Mouse (Mus musculus): ENCODE measurements around the gene Cops7b.

- no peak for TF ChIP-seq POLR2A (IDR thresholded peaks at IDR 0.05; ENCODE audit: low read depth, low read length)
- no peak for TF ChIP-seq CTCF (conservative IDR thresholded peaks at IDR 0.05; ENCODE audit: insufficient read depth, insufficient read length, low read depth, low read length)
Observed at GRCm38 (mm10) chr1:86555665-86556064, 27.0 kb upstream of the Cops7b start.

Data from kidney, adult 2 months (tissue).